Mouse (Mus musculus) bone marrow macrophage, adult 2 months (primary cell): ENCODE measurements at regions not wholly inside any gene's neighbourhood (a gene's known extent, or its start where the extent isn't known, plus 50 kb on each side); places are given as distances from the start of the nearest gene placed in this dataset.

Experiments
- CTCF ChIP-seq: IDR thresholded peaks from 2 replicates; pipeline ENCODE4 v1.5.1; 2012; ENCODE audit warnings: low read depth, mild to moderate bottlenecking, low read length, moderate library complexity
- POLR2A ChIP-seq: IDR thresholded peaks from 2 replicates; pipeline ENCODE4 v1.6.1; 2012; ENCODE audit warnings: mild to moderate bottlenecking, low read depth, low read length, borderline replicate concordance

DNA sequence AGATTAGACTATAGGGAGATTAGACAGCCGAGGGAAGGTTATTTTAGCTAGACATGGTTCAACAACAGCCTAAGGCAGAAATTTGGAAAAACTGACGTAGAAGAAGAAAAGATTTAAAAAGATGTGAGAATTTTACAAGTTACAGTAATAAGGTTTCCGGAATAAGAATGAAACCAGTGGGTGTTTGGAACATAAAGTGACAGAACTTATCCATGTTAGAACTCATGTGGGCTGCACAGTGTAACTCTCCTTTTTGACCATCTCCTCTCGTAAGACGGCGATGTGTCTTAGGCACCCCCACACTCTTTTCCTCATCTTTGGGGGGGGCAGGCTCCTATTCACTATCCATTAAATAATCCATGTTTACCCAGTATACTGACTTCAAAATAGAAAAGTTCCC lies 96.2 kb upstream of the Slc25a13 start:
- no peak for TF ChIP-seq CTCF
- TF ChIP-seq POLR2A = no peak
